Comparison of ENCODE assay signal across 12 mouse cellular contexts in the genomic region with DNA sequence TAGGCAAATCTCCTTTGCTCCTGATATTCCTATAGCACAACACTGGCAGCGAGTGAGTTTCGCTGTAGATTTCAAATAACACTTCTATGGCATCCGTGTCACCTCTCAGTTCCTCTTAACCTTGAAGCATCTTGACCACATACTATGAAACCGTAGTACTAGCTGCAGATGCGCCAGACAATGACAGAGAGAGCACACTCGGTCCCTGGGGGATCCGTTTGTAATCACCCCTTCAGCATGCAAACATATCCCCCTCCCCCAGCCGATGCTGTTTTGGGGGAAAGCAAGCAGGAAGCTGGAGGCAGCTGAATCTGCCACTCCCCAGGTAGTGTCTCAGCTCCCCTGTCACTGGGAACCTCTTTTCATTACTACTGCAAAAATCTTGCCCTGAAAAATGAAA. TPM values are rescaled to one million over a fixed set of nuclear protein-coding genes. Genes with fewer than 3 reads are reported as not detected.
DNase-seq lines count a peak whose midpoint lies in the region; ATAC-seq and TF ChIP-seq lines count a peak whose summit lies in the region.
"Had no signal": no experiment of that assay in that cellular context is flagged by ENCODE, and none has a peak within 500 bp of the region (broad histone marks: within the 10 kb centered on the region; RNA-seq: fewer than 3 reads in every experiment).

No protein-coding gene starts in this region.

- WGBS in embryonic facial prominence, embryonic 14.5 days, result 49% methylated on average over 8 of the region's 8 CpGs
- WGBS in embryonic facial prominence, embryonic 10.5 days, result 52% methylated on average over 8 of the region's 8 CpGs
- 47% methylated on average over 8 of the region's 8 CpGs for WGBS in forebrain, embryonic 16.5 days
- WGBS in midbrain, embryonic 16.5 days, result 18% methylated on average over 8 of the region's 8 CpGs

- ATAC-seq in embryonic facial prominence, embryonic 14.5 days (ENCODE audit: low read depth), result no peak
- ATAC-seq in forebrain, embryonic 16.5 days, result no peak
- ATAC-seq in midbrain, embryonic 16.5 days, result no peak
- ATAC-seq: intestine, postnatal 0 days; liver, postnatal 0 days; Patski had no signal

- no peaks in the 10 kb centered on the region for H3K36me3 ChIP-seq in embryonic facial prominence, embryonic 14.5 days (ENCODE audit: control insufficient read depth, insufficient read depth, low read length)
- no peaks in the 10 kb centered on the region for H3K36me3 ChIP-seq in embryonic facial prominence, embryonic 10.5 days (replicated peaks)
- peaks cover 2% of the 10 kb centered on the region; the same call in 1 of the 2 replicates for H3K36me3 ChIP-seq in forebrain, embryonic 16.5 days (ENCODE audit: control insufficient read depth, insufficient read depth)
- 0 out of 2 replicates have a peak, but pooled peaks cover 7% of the 10 kb centered on the region for H3K36me3 ChIP-seq in midbrain, embryonic 16.5 days (ENCODE audit: control insufficient read depth, insufficient read depth, low read length)

- H3K4me1 ChIP-seq in embryonic facial prominence, embryonic 14.5 days (ENCODE audit: control insufficient read depth, insufficient read depth, low read length), result no peaks in the 10 kb centered on the region
- peaks cover 16% of the 10 kb centered on the region for H3K4me1 ChIP-seq in embryonic facial prominence, embryonic 10.5 days
- peaks cover 21% of the 10 kb centered on the region for H3K4me1 ChIP-seq in forebrain, embryonic 16.5 days (replicated peaks; ENCODE audit: control insufficient read depth, insufficient read depth, low read length)
- H3K4me1 ChIP-seq in midbrain, embryonic 16.5 days (ENCODE audit: control insufficient read depth, insufficient read depth, low read length), result peaks cover 20% of the 10 kb centered on the region

- H3K9ac ChIP-seq in embryonic facial prominence, embryonic 14.5 days (ENCODE audit: low read depth, low read length), result no peak overlapping the region
- peak overlapping the region; percentile 57 for H3K9ac ChIP-seq in forebrain, embryonic 16.5 days (replicated peaks; ENCODE audit: low read depth, low read length)
- peak overlapping the region; percentile 84 for H3K9ac ChIP-seq in midbrain, embryonic 16.5 days (ENCODE audit: low read depth, low read length)
- H3K9ac ChIP-seq: liver, postnatal 0 days had no signal

- TF ChIP-seq CTCF in brain, embryonic 14.5 days (IDR thresholded peaks at IDR 0.05; ENCODE audit: borderline replicate concordance, extremely low read depth, insufficient read depth, insufficient read length), result no peak

- H3K27me3 ChIP-seq in embryonic facial prominence, embryonic 14.5 days (replicated peaks; ENCODE audit: control insufficient read depth, insufficient read depth, low read length), result no peaks in the 10 kb centered on the region
- H3K27me3 ChIP-seq in embryonic facial prominence, embryonic 10.5 days (replicated peaks; ENCODE audit: low read depth, poor library complexity, severe bottlenecking), result no peaks in the 10 kb centered on the region
- no peaks in the 10 kb centered on the region for H3K27me3 ChIP-seq in forebrain, embryonic 16.5 days (replicated peaks; ENCODE audit: control insufficient read depth, insufficient read depth, low read length)
- H3K27me3 ChIP-seq in midbrain, embryonic 16.5 days (ENCODE audit: control insufficient read depth, insufficient read depth, low read depth, low read length), result no peaks in the 10 kb centered on the region

- H3K4me3 ChIP-seq in embryonic facial prominence, embryonic 14.5 days (ENCODE audit: low read depth, low read length), result no peak overlapping the region
- no peak overlapping the region for H3K4me3 ChIP-seq in embryonic facial prominence, embryonic 10.5 days
- peak overlapping the region; percentile 66 for H3K4me3 ChIP-seq in forebrain, embryonic 16.5 days (replicated peaks; ENCODE audit: low read length)
- peak overlapping the region; percentile 73 for H3K4me3 ChIP-seq in midbrain, embryonic 16.5 days (ENCODE audit: low read depth, low read length)

- TF ChIP-seq POLR2A in brain, embryonic 14.5 days (IDR thresholded peaks at IDR 0.05; ENCODE audit: borderline replicate concordance, extremely low read depth, insufficient read depth, insufficient read length, poor library complexity, severe bottlenecking), result no peak

- no peak for DNase-seq in embryonic facial prominence, embryonic 14.5 days (ENCODE audit: low spot score)
- DNase-seq in embryonic facial prominence, embryonic 10.5 days (ENCODE audit: low spot score), result no peak
- DNase-seq in brain, embryonic 14.5 days (ENCODE audit: low read depth), result peak; percentile 64
- no peak for DNase-seq in spleen, postnatal 14 days (ENCODE audit: low spot score in 2 of 2)
- DNase-seq in embryo, embryonic 9.5 days (ENCODE audit: extremely low spot score), result no peak
- DNase-seq in spleen, postnatal 4 days (ENCODE audit: low spot score in 2 of 2), result no peak
- DNase-seq: heart, adult 11 months; liver, postnatal 0 days had no signal

- H3K9me3 ChIP-seq in embryonic facial prominence, embryonic 14.5 days (ENCODE audit: control insufficient read depth, low read length), result no peaks in the 10 kb centered on the region
- H3K9me3 ChIP-seq in embryonic facial prominence, embryonic 10.5 days, result no peaks in the 10 kb centered on the region
- no peaks in the 10 kb centered on the region for H3K9me3 ChIP-seq in forebrain, embryonic 16.5 days (ENCODE audit: control insufficient read depth, low read length)
- H3K9me3 ChIP-seq in midbrain, embryonic 16.5 days (replicated peaks; ENCODE audit: control insufficient read depth, low read length, poor library complexity, severe bottlenecking), result no peaks in the 10 kb centered on the region

- H3K27ac ChIP-seq in embryonic facial prominence, embryonic 14.5 days (replicated peaks; ENCODE audit: low read depth, low read length), result no peak overlapping the region
- H3K27ac ChIP-seq in embryonic facial prominence, embryonic 10.5 days (replicated peaks), result no peak overlapping the region
- H3K27ac ChIP-seq in forebrain, embryonic 16.5 days (ENCODE audit: low read length), result peak overlapping the region; percentile 74
- peak overlapping the region; percentile 97 for H3K27ac ChIP-seq in midbrain, embryonic 16.5 days (ENCODE audit: low read length)

- peak overlapping the region; percentile 7; the same call in 1 of the 2 replicates for H3K4me2 ChIP-seq in embryonic facial prominence, embryonic 14.5 days (ENCODE audit: low read depth, low read length)
- H3K4me2 ChIP-seq in forebrain, embryonic 16.5 days (ENCODE audit: low read length), result peak overlapping the region; percentile 57
- peak overlapping the region; percentile 75 for H3K4me2 ChIP-seq in midbrain, embryonic 16.5 days (ENCODE audit: low read length)

RNA-seq across cellular contexts. Expression of a gene that starts 2.3 kb away (rescaled TPM):
- polyA plus RNA-seq in embryonic facial prominence, embryonic 14.5 days (2014; fragmentation: Nextera tagmentation; extraction: Ambion mirVana), result 4.9 and 5.3 TPM in 2 replicates
- polyA plus RNA-seq in embryonic facial prominence, embryonic 10.5 days (2016; fragmentation: Nextera tagmentation; extraction: Ambion mirVana), result 6.6 and 7.2 TPM in 2 replicates
- 37.3 and 65.9 TPM in 2 replicates for polyA plus RNA-seq in brain, embryonic 14.5 days (2012; rRNA removed)
- polyA plus RNA-seq in forebrain, embryonic 16.5 days (2015; fragmentation: Nextera tagmentation; extraction: Ambion mirVana), result 90.9 and 96.2 TPM in 2 replicates
- 132 and 133 TPM in 2 replicates for polyA plus RNA-seq in midbrain, embryonic 16.5 days (2015; fragmentation: Nextera tagmentation; extraction: Ambion mirVana)
- polyA plus RNA-seq: liver, postnatal 0 days had no signal

Comparison
In these comparisons a context has a peak if more than half of its experiments do, and no peak if none do; other contexts are left out.
1. H3K27ac ChIP-seq: peak in forebrain, embryonic 16.5 days (single experiment) and midbrain, embryonic 16.5 days (single experiment); none in embryonic facial prominence, embryonic 14.5 days (single experiment) and embryonic facial prominence, embryonic 10.5 days (single experiment).
2. H3K4me2 ChIP-seq: peak in every context shown above with its lines; median percentile 75 in midbrain, embryonic 16.5 days; 57 in forebrain, embryonic 16.5 days; 7 in embryonic facial prominence, embryonic 14.5 days.
3. H3K4me3 ChIP-seq: peak in forebrain, embryonic 16.5 days (single experiment) and midbrain, embryonic 16.5 days (single experiment); none in embryonic facial prominence, embryonic 14.5 days (single experiment) and embryonic facial prominence, embryonic 10.5 days (single experiment).